Mouse (Mus musculus): ENCODE measurements around the gene Nadk2. TPM values are rescaled to one million over a fixed set of nuclear protein-coding genes. Genes with fewer than 3 reads are reported as not detected.

Nadk2 gene
- polyA plus RNA-seq, 1 experiment from 2014 or later = 33.1 TPM

- H3K9me3 ChIP-seq = no peaks in the 10 kb centered on the region
- H3K27me3 ChIP-seq (replicated peaks) = no peaks in the 10 kb centered on the region
- WGBS = 95% methylated on average over 5 of the region's 5 CpGs
- H3K36me3 ChIP-seq = peaks cover 29% of the 10 kb centered on the region
- no peak for ATAC-seq (ENCODE audit: low FRiP score, low read depth)
- H3K9ac ChIP-seq = no peak overlapping the region
- H3K4me2 ChIP-seq (replicated peaks) = no peak overlapping the region
- H3K4me3 ChIP-seq = no peak overlapping the region
- peaks cover 7% of the 10 kb centered on the region for H3K4me1 ChIP-seq
- no peak overlapping the region for H3K27ac ChIP-seq
These were observed 19.6 kb downstream of the Nadk2 start for GRCm38 (mm10) chr15:9090662-9091061.

GRCm38 (mm10) chr15:9093598-9094365, 22.7 kb downstream of the Nadk2 start:
- Histone ChIP-seq H3K36me3 (peaks cover 28% of the 10 kb centered on the region), H3K27ac (no peak overlapping the region), H3K4me2 (replicated peaks) (peak overlapping the region; percentile 36), H3K9me3 (no peaks in the 10 kb centered on the region), H3K9ac (no peak overlapping the region), H3K27me3 (replicated peaks) (no peaks in the 10 kb centered on the region), H3K4me1 (peaks cover 7% of the 10 kb centered on the region), H3K4me3 (no peak overlapping the region)
- WGBS = 77% methylated on average over 11 of the region's 11 CpGs
- peak; percentile 18; the same call in 1 of the 2 replicates for ATAC-seq (ENCODE audit: low FRiP score, low read depth)

GRCm38 (mm10) chr15:9094366-9094750, 23.3 kb downstream of the Nadk2 start:
- no peak overlapping the region for H3K4me3 ChIP-seq
- H3K27ac ChIP-seq = no peak overlapping the region
- peak overlapping the region; percentile 36 for H3K4me2 ChIP-seq (replicated peaks)
- ATAC-seq (ENCODE audit: low FRiP score, low read depth) = peak; percentile 94
- H3K4me1 ChIP-seq = peaks cover 7% of the 10 kb centered on the region
- no peaks in the 10 kb centered on the region for H3K9me3 ChIP-seq
- H3K9ac ChIP-seq = no peak overlapping the region
- peaks cover 33% of the 10 kb centered on the region for H3K36me3 ChIP-seq
- WGBS = 20% methylated on average over 13 of the region's 13 CpGs
- H3K27me3 ChIP-seq (replicated peaks) = no peaks in the 10 kb centered on the region

- H3K27me3 ChIP-seq (replicated peaks) = no peaks in the 10 kb centered on the region
- H3K27ac ChIP-seq = no peak overlapping the region
- peaks cover 7% of the 10 kb centered on the region for H3K4me1 ChIP-seq
- WGBS = 95% methylated on average over 4 of the region's 4 CpGs
- H3K9me3 ChIP-seq = no peaks in the 10 kb centered on the region
- no peak overlapping the region for H3K4me2 ChIP-seq (replicated peaks)
- H3K9ac ChIP-seq = no peak overlapping the region
- H3K4me3 ChIP-seq = no peak overlapping the region
- peaks cover 37% of the 10 kb centered on the region for H3K36me3 ChIP-seq
- ATAC-seq (ENCODE audit: low FRiP score, low read depth) = no peak
These were observed 25.8 kb downstream of the Nadk2 start for GRCm38 (mm10) chr15:9096865-9097264.

- ATAC-seq (ENCODE audit: low FRiP score, low read depth) = no peak
- Histone ChIP-seq H3K4me1 (no peaks in the 10 kb centered on the region), H3K4me3 (no peak overlapping the region), H3K27ac (no peak overlapping the region), H3K4me2 (replicated peaks) (no peak overlapping the region), H3K9me3 (no peaks in the 10 kb centered on the region), H3K36me3 (peaks cover 41% of the 10 kb centered on the region), H3K9ac (no peak overlapping the region), H3K27me3 (replicated peaks) (no peaks in the 10 kb centered on the region)
- WGBS = 90% methylated on average over 10 of the region's 10 CpGs
These were observed 29.5 kb downstream of the Nadk2 start for GRCm38 (mm10) chr15:9100446-9101077.

GRCm38 (mm10) chr15:9106303-9107074, 35.4 kb downstream of the Nadk2 start:
- H3K4me3 ChIP-seq = no peak overlapping the region
- no peaks in the 10 kb centered on the region for H3K9me3 ChIP-seq
- ATAC-seq (ENCODE audit: low FRiP score, low read depth) = no peak
- H3K27me3 ChIP-seq (replicated peaks) = no peaks in the 10 kb centered on the region
- no peak overlapping the region for H3K4me2 ChIP-seq (replicated peaks)
- no peak overlapping the region for H3K27ac ChIP-seq
- peaks cover 40% of the 10 kb centered on the region for H3K36me3 ChIP-seq
- no peak overlapping the region for H3K9ac ChIP-seq
- 79% methylated on average over 13 of the region's 13 CpGs for WGBS
- no peaks in the 10 kb centered on the region for H3K4me1 ChIP-seq

GRCm38 (mm10) chr15:9110526-9111347, 39.7 kb downstream of the Nadk2 start:
- Histone ChIP-seq H3K4me2 (replicated peaks) (no peak overlapping the region), H3K27ac (no peak overlapping the region), H3K9ac (no peak overlapping the region), H3K9me3 (no peaks in the 10 kb centered on the region), H3K27me3 (replicated peaks) (no peaks in the 10 kb centered on the region), H3K4me1 (no peaks in the 10 kb centered on the region), H3K4me3 (no peak overlapping the region), H3K36me3 (peaks cover 45% of the 10 kb centered on the region)
- WGBS = 84% methylated on average over 6 of the region's 6 CpGs
- no peak for ATAC-seq (ENCODE audit: low FRiP score, low read depth)

- no peak for ATAC-seq (ENCODE audit: low FRiP score, low read depth)
- Histone ChIP-seq H3K4me1 (no peaks in the 10 kb centered on the region), H3K9ac (no peak overlapping the region), H3K27ac (no peak overlapping the region), H3K4me3 (no peak overlapping the region), H3K9me3 (no peaks in the 10 kb centered on the region), H3K4me2 (replicated peaks) (no peak overlapping the region), H3K36me3 (peaks cover 47% of the 10 kb centered on the region), H3K27me3 (replicated peaks) (no peaks in the 10 kb centered on the region)
- WGBS = 80% methylated on average over 3 of the region's 3 CpGs
These were observed 40.6 kb downstream of the Nadk2 start for GRCm38 (mm10) chr15:9111648-9112047.

- Histone ChIP-seq H3K9ac (no peak overlapping the region), H3K27ac (no peak overlapping the region), H3K36me3 (peaks cover 53% of the 10 kb centered on the region), H3K4me1 (no peaks in the 10 kb centered on the region), H3K9me3 (no peaks in the 10 kb centered on the region), H3K4me3 (no peak overlapping the region), H3K27me3 (replicated peaks) (no peaks in the 10 kb centered on the region), H3K4me2 (replicated peaks) (no peak overlapping the region)
- WGBS = 89% methylated on average over 9 of the region's 9 CpGs
- ATAC-seq (ENCODE audit: low FRiP score, low read depth) = no peak
These were observed 42.5 kb downstream of the Nadk2 start for GRCm38 (mm10) chr15:9113556-9113955.

- Histone ChIP-seq H3K4me2 (replicated peaks) (no peak overlapping the region), H3K4me3 (no peak overlapping the region), H3K36me3 (peaks cover 59% of the 10 kb centered on the region), H3K4me1 (no peaks in the 10 kb centered on the region), H3K27me3 (replicated peaks) (no peaks in the 10 kb centered on the region), H3K9me3 (no peaks in the 10 kb centered on the region), H3K27ac (no peak overlapping the region), H3K9ac (no peak overlapping the region)
- ATAC-seq (ENCODE audit: low FRiP score, low read depth) = no peak
- 84% methylated on average over 4 of the region's 4 CpGs for WGBS
These were observed 43.1 kb downstream of the Nadk2 start for GRCm38 (mm10) chr15:9114131-9114530.

GRCm38 (mm10) chr15:9114599-9114998, 43.5 kb downstream of the Nadk2 start:
- Histone ChIP-seq H3K4me1 (no peaks in the 10 kb centered on the region), H3K4me2 (replicated peaks) (no peak overlapping the region), H3K4me3 (no peak overlapping the region), H3K9ac (no peak overlapping the region), H3K36me3 (peaks cover 64% of the 10 kb centered on the region), H3K9me3 (no peaks in the 10 kb centered on the region), H3K27ac (no peak overlapping the region), H3K27me3 (replicated peaks) (no peaks in the 10 kb centered on the region)
- 84% methylated on average over 5 of the region's 5 CpGs for WGBS
- no peak for ATAC-seq (ENCODE audit: low FRiP score, low read depth)

GRCm38 (mm10) chr15:9118852-9119251, 47.8 kb downstream of the Nadk2 start:
- H3K9me3 ChIP-seq = no peaks in the 10 kb centered on the region
- H3K27me3 ChIP-seq (replicated peaks) = no peaks in the 10 kb centered on the region
- ATAC-seq (ENCODE audit: low FRiP score, low read depth) = no peak
- H3K4me1 ChIP-seq = no peaks in the 10 kb centered on the region
- no peak overlapping the region for H3K27ac ChIP-seq
- peaks cover 84% of the 10 kb centered on the region for H3K36me3 ChIP-seq
- no peak overlapping the region for H3K4me2 ChIP-seq (replicated peaks)
- 93% methylated on average over 4 of the region's 4 CpGs for WGBS
- H3K4me3 ChIP-seq = no peak overlapping the region
- H3K9ac ChIP-seq = no peak overlapping the region
